Mouse (Mus musculus): ENCODE measurements at regions not wholly inside any gene's neighbourhood (a gene's known extent, or its start where the extent isn't known, plus 50 kb on each side); places are given as distances from the start of the nearest gene placed in this dataset.

- Histone ChIP-seq H3K4me3 (replicated peaks; ENCODE audit: extremely low read depth, low read depth, low read length) (no peak overlapping the region), H3K4me1 (ENCODE audit: control insufficient read depth, insufficient read depth, low read length) (no peaks in the 10 kb centered on the region)
- no peak for DNase-seq
- WGBS: 65% methylated on average over 3 of the region's 3 CpGs
- TF ChIP-seq CTCF (IDR thresholded peaks at IDR 0.05; ENCODE audit: insufficient read depth, low read length) (no peak), POLR2A (IDR thresholded peaks at IDR 0.05; ENCODE audit: borderline replicate concordance, extremely low read depth, low read depth, low read length) (no peak)
Measured at GRCm38 (mm10) chr5:46137695-46138094, 280.3 kb upstream of the Lcorl start.

GRCm38 (mm10) chr5:46108020-46108419 lies 250.6 kb upstream of the Lcorl start:
- 86% methylated on average over 4 of the region's 4 CpGs for WGBS
- no peak for TF ChIP-seq CTCF (IDR thresholded peaks at IDR 0.05; ENCODE audit: insufficient read depth, low read length)
- TF ChIP-seq POLR2A (IDR thresholded peaks at IDR 0.05; ENCODE audit: borderline replicate concordance, extremely low read depth, low read depth, low read length): no peak
- Histone ChIP-seq H3K4me3 (replicated peaks; ENCODE audit: extremely low read depth, low read depth, low read length) (no peak overlapping the region), H3K4me1 (ENCODE audit: control insufficient read depth, insufficient read depth, low read length) (no peaks in the 10 kb centered on the region)
- no peak for DNase-seq

- WGBS: 67% methylated on average over 4 of the region's 4 CpGs
- Histone ChIP-seq H3K4me1 (ENCODE audit: control insufficient read depth, insufficient read depth, low read length) (no peaks in the 10 kb centered on the region), H3K4me3 (replicated peaks; ENCODE audit: extremely low read depth, low read depth, low read length) (no peak overlapping the region)
- DNase-seq: no peak
- no peak for TF ChIP-seq CTCF (IDR thresholded peaks at IDR 0.05; ENCODE audit: insufficient read depth, low read length)
- TF ChIP-seq POLR2A (IDR thresholded peaks at IDR 0.05; ENCODE audit: borderline replicate concordance, extremely low read depth, low read depth, low read length): no peak
Measured at GRCm38 (mm10) chr5:46103350-46103749, 245.9 kb upstream of the Lcorl start.

DNA sequence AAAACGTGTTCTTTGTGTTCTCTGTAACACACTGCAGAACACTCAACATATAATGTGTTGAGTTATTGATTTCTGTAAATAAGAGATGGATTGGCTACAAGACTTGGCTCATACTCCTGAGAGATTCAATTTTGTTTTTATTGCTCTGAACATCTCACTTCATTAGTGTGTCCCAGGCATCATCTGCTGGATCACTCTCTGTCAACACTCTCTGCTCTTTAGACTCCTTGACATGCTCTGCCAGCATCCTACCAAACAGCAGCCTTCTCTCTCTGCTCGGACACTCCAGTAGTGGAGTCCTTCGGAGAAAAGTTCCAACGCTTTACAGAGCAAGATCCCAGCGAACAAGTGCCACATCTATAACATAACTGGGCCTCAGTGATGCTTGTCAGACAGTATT lies 235.1 kb upstream of the Lcorl start:
- Histone ChIP-seq H3K4me3 (replicated peaks; ENCODE audit: extremely low read depth, low read depth, low read length) (no peak overlapping the region), H3K4me1 (ENCODE audit: control insufficient read depth, insufficient read depth, low read length) (no peaks in the 10 kb centered on the region)
- no peak for DNase-seq
- TF ChIP-seq CTCF (IDR thresholded peaks at IDR 0.05; ENCODE audit: insufficient read depth, low read length) (no peak), POLR2A (IDR thresholded peaks at IDR 0.05; ENCODE audit: borderline replicate concordance, extremely low read depth, low read depth, low read length) (no peak)
- WGBS: 77% methylated on average over 5 of the region's 5 CpGs

DNA sequence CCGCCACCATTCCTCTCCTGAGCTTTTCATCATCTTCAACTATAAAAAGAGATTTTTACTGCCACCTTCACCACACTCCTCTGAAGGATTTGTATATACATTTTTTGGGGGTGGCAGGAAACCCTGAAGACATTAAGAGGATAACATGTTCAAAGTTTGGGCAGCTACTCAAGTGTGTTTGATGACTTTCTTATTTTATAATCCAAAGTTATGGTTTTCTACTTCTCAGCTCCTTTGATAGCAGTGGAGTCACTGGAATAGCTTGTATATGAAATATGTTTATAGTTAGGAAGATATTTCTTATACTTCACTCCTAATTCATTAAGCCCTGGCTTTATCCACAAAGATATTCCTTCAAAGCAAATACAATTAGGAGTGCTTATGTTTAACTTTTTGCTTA lies 229.5 kb upstream of the Lcorl start:
- no peaks in the 10 kb centered on the region for H3K4me1 ChIP-seq (ENCODE audit: control insufficient read depth, insufficient read depth, low read length)
- TF ChIP-seq CTCF (IDR thresholded peaks at IDR 0.05; ENCODE audit: insufficient read depth, low read length): no peak
- no peak for TF ChIP-seq POLR2A (IDR thresholded peaks at IDR 0.05; ENCODE audit: borderline replicate concordance, extremely low read depth, low read depth, low read length)
- DNase-seq: no peak
- no peak overlapping the region for H3K4me3 ChIP-seq (replicated peaks; ENCODE audit: extremely low read depth, low read depth, low read length)
- 66% methylated on average over 1 of the region's 1 CpGs for WGBS

GRCm38 (mm10) chr5:46083293-46083692 lies 225.9 kb upstream of the Lcorl start:
- TF ChIP-seq CTCF (IDR thresholded peaks at IDR 0.05; ENCODE audit: insufficient read depth, low read length) (no peak), POLR2A (IDR thresholded peaks at IDR 0.05; ENCODE audit: borderline replicate concordance, extremely low read depth, low read depth, low read length) (no peak)
- H3K4me3 ChIP-seq (replicated peaks; ENCODE audit: extremely low read depth, low read depth, low read length): no peak overlapping the region
- no peaks in the 10 kb centered on the region for H3K4me1 ChIP-seq (ENCODE audit: control insufficient read depth, insufficient read depth, low read length)
- 81% methylated on average over 2 of the region's 2 CpGs for WGBS
- DNase-seq: no peak

DNA sequence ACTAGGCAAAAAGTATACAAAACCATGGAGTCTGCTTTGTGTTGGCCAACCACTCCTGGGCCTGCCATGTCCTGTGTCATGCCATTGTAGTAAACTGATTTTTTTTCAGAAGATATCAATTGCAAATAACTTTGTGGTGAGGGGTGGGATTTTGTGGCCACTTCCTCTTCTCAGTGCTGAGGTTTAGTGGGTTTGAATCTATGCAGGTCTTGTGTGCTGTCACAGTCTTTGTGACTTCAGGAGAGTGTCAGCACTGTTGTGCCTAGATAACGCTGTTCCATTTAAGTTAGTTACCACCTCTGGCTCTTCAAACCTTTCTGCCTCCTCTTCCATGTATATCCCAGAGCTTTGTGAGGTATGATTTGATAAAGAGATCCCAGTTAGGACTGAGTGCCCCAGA lies 216.3 kb upstream of the Lcorl start:
- 87% methylated on average over 1 of the region's 1 CpGs for WGBS
- DNase-seq: no peak
- TF ChIP-seq CTCF (IDR thresholded peaks at IDR 0.05; ENCODE audit: insufficient read depth, low read length) (no peak), POLR2A (IDR thresholded peaks at IDR 0.05; ENCODE audit: borderline replicate concordance, extremely low read depth, low read depth, low read length) (no peak)
- no peaks in the 10 kb centered on the region for H3K4me1 ChIP-seq (ENCODE audit: control insufficient read depth, insufficient read depth, low read length)
- no peak overlapping the region for H3K4me3 ChIP-seq (replicated peaks; ENCODE audit: extremely low read depth, low read depth, low read length)

GRCm38 (mm10) chr5:46073136-46073535 lies 215.7 kb upstream of the Lcorl start:
- 48% methylated on average over 4 of the region's 4 CpGs for WGBS
- TF ChIP-seq POLR2A (IDR thresholded peaks at IDR 0.05; ENCODE audit: borderline replicate concordance, extremely low read depth, low read depth, low read length): no peak
- no peak for TF ChIP-seq CTCF (IDR thresholded peaks at IDR 0.05; ENCODE audit: insufficient read depth, low read length)
- H3K4me1 ChIP-seq (ENCODE audit: control insufficient read depth, insufficient read depth, low read length): no peaks in the 10 kb centered on the region
- no peak for DNase-seq
- no peak overlapping the region for H3K4me3 ChIP-seq (replicated peaks; ENCODE audit: extremely low read depth, low read depth, low read length)

GRCm38 (mm10) chr5:46059910-46060309 lies 202.5 kb upstream of the Lcorl start:
- DNase-seq: no peak
- 83% methylated on average over 3 of the region's 3 CpGs for WGBS
- H3K4me1 ChIP-seq (ENCODE audit: control insufficient read depth, insufficient read depth, low read length): no peaks in the 10 kb centered on the region
- TF ChIP-seq POLR2A (IDR thresholded peaks at IDR 0.05; ENCODE audit: borderline replicate concordance, extremely low read depth, low read depth, low read length): no peak
- TF ChIP-seq CTCF (IDR thresholded peaks at IDR 0.05; ENCODE audit: insufficient read depth, low read length): no peak
- H3K4me3 ChIP-seq (replicated peaks; ENCODE audit: extremely low read depth, low read depth, low read length): no peak overlapping the region

DNA sequence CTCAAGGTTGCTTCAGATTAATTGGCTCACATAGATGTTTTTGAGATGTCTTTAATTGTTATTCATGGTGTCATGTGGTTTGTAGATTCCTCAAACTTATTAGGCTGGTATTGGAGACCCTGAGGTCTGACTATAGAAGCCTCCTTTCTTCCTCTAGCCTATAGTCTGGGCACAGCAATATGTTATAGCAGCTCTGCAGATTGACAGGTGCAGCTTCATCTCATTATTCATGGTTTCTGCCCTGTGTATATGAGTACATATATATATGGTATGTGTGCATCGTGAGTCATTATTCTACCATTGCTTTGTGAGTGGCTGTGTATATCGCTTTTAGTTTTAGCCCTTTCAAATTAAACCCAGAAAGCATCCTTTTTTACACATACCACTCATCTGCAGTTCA lies 197.4 kb upstream of the Lcorl start:
- H3K4me3 ChIP-seq (replicated peaks; ENCODE audit: extremely low read depth, low read depth, low read length): no peak overlapping the region
- TF ChIP-seq CTCF (IDR thresholded peaks at IDR 0.05; ENCODE audit: insufficient read depth, low read length): no peak
- no peak for TF ChIP-seq POLR2A (IDR thresholded peaks at IDR 0.05; ENCODE audit: borderline replicate concordance, extremely low read depth, low read depth, low read length)
- no peak for DNase-seq
- H3K4me1 ChIP-seq (ENCODE audit: control insufficient read depth, insufficient read depth, low read length): no peaks in the 10 kb centered on the region
- 86% methylated on average over 2 of the region's 2 CpGs for WGBS
